Mouse (Mus musculus) kidney, embryonic 16.5 days (tissue): Measurements from ENCODE around the gene Stradb. TPM values are rescaled to one million over a fixed set of nuclear protein-coding genes. Genes with fewer than 3 reads are reported as not detected.

Source experiments
- ATAC-seq: fragments of 200-750 bp; cut with Nextera tagmentation; 2 replicates; pipeline ENCODE4 v1.8.0; 2017; ENCODE audit warnings: moderate TSS enrichment; ENCODE audit not compliant: low FRiP score, low TSS enrichment
- H3K27ac ChIP-seq: fragments of 300-500 bp; sonication (generic); 2 replicates; pipeline ENCODE4 v1.5.1; 2014; ENCODE audit warnings: low read length
- H3K27me3 ChIP-seq: fragments of 300-500 bp; sonication (generic); 2 replicates; pipeline ENCODE4 v1.6.1; 2014; ENCODE audit warnings: low read length, control low read depth, mixed read lengths; ENCODE audit not compliant: insufficient read depth
- H3K36me3 ChIP-seq: fragments of 300-500 bp; sonication (generic); 2 replicates; pipeline ENCODE4 v1.6.1; 2014; ENCODE audit warnings: low read length, control low read depth, mixed read lengths; ENCODE audit not compliant: insufficient read depth
- H3K4me1 ChIP-seq: fragments of 300-500 bp; sonication (generic); 2 replicates; pipeline ENCODE4 v1.6.1; 2014; ENCODE audit warnings: low read length, control low read depth, mixed read lengths; ENCODE audit not compliant: insufficient read depth
- H3K4me2 ChIP-seq: fragments of 300-500 bp; sonication (generic); replicated peaks from 2 replicates; pipeline ENCODE4 v1.6.1; 2014; ENCODE audit warnings: low read depth, low read length
- H3K4me3 ChIP-seq: fragments of 300-500 bp; sonication (generic); 2 replicates; pipeline ENCODE4 v1.5.1; 2014; ENCODE audit warnings: mild to moderate bottlenecking, low read length
- H3K9ac ChIP-seq: fragments of 300-500 bp; sonication (generic); replicated peaks from 2 replicates; pipeline ENCODE4 v1.6.1; 2014; ENCODE audit warnings: low read length
- H3K9me3 ChIP-seq: fragments of 300-500 bp; sonication (generic); 2 replicates; pipeline ENCODE4 v1.6.1; 2016; ENCODE audit warnings: low read length, control low read depth
- WGBS: fragments of 180-500 bp; shearing (Covaris S2); extraction: QIAGEN DNeasy Blood & Tissue Kit; methylation state at CpG from one replicate; pipeline ENCODE4 v1.1.7; 2014; 5-methylcytosine and 5-hydroxymethylcytosine counted together
- polyA plus RNA-seq: library from polyadenylated mRNA; unstranded; fragments of >200 nt; fragmentation: Nextera tagmentation; extraction: Ambion mirVana; gene quantifications from 2 replicates; pipeline ENCODE4 v1.2.1, GENCODE M21; 2015

The Stradb gene
- polyA plus RNA-seq, 1 experiment from 2014 or later: 29.6 TPM

DNA sequence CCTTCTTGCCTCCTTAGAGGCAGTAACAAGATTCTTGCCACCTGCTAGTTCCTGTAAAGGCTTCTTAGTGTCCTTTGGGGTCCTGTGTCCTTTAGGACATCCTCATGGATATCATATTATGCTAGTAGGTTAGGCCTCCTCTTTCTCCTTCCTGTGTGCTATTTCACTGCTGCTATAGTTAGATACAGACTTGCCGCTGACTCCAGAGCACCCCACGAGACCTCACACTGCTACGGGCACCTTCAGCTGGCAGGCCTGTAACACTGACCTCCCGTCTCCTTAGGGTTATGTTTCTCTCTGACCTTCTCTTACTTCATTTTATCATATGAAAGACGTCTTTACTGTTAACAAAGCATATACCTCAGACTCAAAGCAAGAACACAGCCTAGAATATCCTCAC lies 11.3 kb downstream of the Stradb start:
- ATAC-seq: no peak
- no peaks in the 10 kb centered on the region for H3K9me3 ChIP-seq
- 81% methylated on average over 5 of the region's 5 CpGs for WGBS
- H3K4me1 ChIP-seq: no peaks in the 10 kb centered on the region
- H3K9ac ChIP-seq: no peak overlapping the region
- H3K36me3 ChIP-seq: peaks cover 27% of the 10 kb centered on the region
- no peak overlapping the region for H3K4me3 ChIP-seq
- H3K4me2 ChIP-seq: no peak overlapping the region
- no peaks in the 10 kb centered on the region for H3K27me3 ChIP-seq
- no peak overlapping the region for H3K27ac ChIP-seq

DNA sequence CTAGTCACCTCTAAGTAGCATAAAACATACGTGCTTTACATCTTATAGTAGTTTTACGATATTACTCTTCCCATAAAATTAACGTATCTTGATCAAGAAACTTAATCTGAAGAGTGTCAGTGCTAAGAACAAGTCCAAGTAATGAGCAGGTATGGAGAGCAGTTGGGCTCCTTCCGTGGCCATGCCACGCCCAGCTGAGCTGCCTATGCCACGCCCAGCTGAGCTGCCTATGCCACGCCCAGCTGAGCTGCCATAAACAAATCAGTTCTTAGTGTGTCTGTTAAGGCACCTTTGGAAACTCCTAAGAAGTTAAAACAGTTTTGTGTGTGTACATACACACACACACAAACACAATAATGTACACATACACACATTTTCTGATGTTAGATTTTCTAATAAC lies 19.8 kb downstream of the Stradb start:
- Histone ChIP-seq H3K27me3 (no peaks in the 10 kb centered on the region), H3K4me1 (no peaks in the 10 kb centered on the region), H3K27ac (no peak overlapping the region), H3K36me3 (peaks cover 12% of the 10 kb centered on the region; the same call in 1 of the 2 replicates), H3K4me2 (no peak overlapping the region), H3K9me3 (no peaks in the 10 kb centered on the region), H3K9ac (no peak overlapping the region), H3K4me3 (no peak overlapping the region)
- 82% methylated on average over 7 of the region's 7 CpGs for WGBS
- ATAC-seq: no peak

DNA sequence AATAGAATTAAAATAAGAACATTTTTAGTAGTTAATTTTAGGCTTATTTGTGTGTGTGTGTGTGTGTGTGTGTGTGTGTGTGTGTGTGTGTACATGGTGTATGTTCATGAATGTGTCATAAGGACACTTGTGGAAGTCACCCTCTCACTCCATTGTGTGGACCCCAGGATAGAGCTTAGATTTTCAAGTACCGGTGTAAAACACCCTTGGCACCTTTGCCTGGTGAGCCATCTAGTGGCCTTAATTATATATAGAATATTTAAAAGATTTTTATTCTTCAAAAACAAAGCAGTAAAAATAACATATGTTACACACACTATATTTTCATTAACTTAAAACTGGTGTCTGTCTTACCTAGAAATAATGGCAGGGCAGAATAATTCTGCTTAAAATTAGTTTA lies 20.4 kb downstream of the Stradb start:
- Histone ChIP-seq H3K9ac (no peak overlapping the region), H3K27ac (no peak overlapping the region), H3K4me3 (no peak overlapping the region), H3K9me3 (no peaks in the 10 kb centered on the region), H3K4me2 (no peak overlapping the region), H3K27me3 (no peaks in the 10 kb centered on the region), H3K4me1 (no peaks in the 10 kb centered on the region), H3K36me3 (peaks cover 12% of the 10 kb centered on the region; the same call in 1 of the 2 replicates)
- no peak for ATAC-seq
- WGBS: 25% methylated on average over 1 of the region's 1 CpGs

DNA sequence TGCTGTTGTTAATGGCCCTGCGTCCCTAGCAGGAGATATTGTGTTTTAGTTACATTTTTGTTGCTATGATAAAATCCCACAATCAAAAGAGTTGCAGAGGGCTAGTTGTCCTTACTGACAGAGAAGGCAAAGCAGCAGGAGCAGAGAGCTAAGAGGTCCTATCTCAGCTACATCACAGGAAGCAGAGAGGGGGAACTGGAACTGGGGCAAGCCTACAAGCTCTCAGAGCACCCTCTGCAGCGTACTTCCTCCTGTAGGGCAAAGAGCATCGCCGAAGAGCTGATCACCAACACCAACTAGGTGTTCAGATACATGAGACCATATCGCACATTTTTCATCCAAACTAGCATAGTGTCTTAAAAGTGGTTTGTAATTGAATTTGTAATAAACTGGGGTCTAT lies 22.0 kb downstream of the Stradb start:
- H3K36me3 ChIP-seq: peaks cover 12% of the 10 kb centered on the region; the same call in 1 of the 2 replicates
- no peaks in the 10 kb centered on the region for H3K4me1 ChIP-seq
- WGBS: 84% methylated on average over 5 of the region's 5 CpGs
- no peak overlapping the region for H3K9ac ChIP-seq
- H3K27me3 ChIP-seq: no peaks in the 10 kb centered on the region
- ATAC-seq: no peak
- H3K9me3 ChIP-seq: no peaks in the 10 kb centered on the region
- H3K4me2 ChIP-seq: no peak overlapping the region
- H3K27ac ChIP-seq: no peak overlapping the region
- H3K4me3 ChIP-seq: no peak overlapping the region

DNA sequence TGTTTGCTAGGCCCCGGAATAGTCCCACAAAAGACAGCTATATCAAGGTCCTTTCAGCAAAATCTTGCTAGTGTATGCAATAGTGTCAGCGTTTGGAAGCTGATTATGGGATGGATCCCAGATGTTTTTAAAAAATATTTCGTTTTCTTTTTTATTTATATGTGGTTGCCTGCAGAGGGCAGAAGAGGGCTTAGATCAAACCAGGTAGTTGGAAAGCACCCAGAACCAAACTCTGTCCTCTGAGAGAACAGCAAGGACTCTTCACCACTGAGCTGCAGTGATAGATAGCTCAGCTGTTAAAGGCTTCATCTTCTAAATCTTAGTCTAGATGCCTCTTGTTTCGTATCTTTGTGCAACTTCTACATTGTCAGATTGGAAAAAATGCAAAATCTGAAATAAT lies 35.9 kb downstream of the Stradb start:
- Histone ChIP-seq H3K27me3 (no peaks in the 10 kb centered on the region), H3K27ac (no peak overlapping the region), H3K9ac (no peak overlapping the region), H3K9me3 (no peaks in the 10 kb centered on the region), H3K4me1 (no peaks in the 10 kb centered on the region), H3K36me3 (no peaks in the 10 kb centered on the region), H3K4me2 (no peak overlapping the region), H3K4me3 (no peak overlapping the region)
- no peak for ATAC-seq
- WGBS: 39% methylated on average over 4 of the region's 4 CpGs

DNA sequence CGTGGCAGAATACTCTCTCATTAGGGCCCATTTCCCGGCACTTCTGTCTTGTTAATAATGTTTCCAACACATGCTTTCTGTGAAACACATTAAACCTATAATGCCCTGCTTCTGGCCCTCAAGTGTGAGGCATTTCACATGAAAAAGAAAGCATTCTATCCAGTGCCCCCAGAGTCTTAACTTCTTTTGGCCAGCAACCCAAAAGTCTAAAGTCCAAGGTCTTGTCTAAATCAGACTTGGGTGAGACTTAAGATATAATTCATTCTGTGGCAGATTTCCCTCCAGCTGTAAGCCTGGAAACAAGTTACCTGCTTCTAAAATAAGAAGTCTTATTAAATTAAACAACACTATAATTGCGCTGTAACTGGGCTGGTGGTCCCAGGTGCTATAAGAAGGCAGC lies 48.2 kb downstream of the Stradb start:
- Histone ChIP-seq H3K9me3 (no peaks in the 10 kb centered on the region), H3K27me3 (no peaks in the 10 kb centered on the region), H3K27ac (no peak overlapping the region), H3K4me1 (no peaks in the 10 kb centered on the region), H3K36me3 (no peaks in the 10 kb centered on the region), H3K4me3 (no peak overlapping the region), H3K4me2 (no peak overlapping the region), H3K9ac (no peak overlapping the region)
- WGBS: 66% methylated on average over 3 of the region's 3 CpGs
- no peak for ATAC-seq

DNA sequence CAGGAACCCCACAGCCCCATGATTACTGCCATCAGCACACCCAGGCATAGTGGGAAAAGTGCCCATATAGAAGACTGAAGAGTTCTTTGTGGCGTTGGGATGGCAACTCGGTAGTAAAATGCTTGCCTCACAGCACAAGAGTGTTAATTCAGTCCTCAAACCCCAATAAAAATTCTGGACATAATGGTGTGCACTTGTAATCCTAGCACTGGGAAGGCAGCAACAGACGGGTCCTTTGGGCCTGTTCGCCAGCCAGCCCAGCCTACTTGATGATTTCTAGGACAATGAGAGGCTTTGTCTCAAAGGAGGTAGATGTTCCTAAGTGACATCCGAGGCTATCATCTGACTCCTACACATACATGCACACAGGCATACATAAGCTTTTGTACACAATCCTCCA lies 64.4 kb downstream of the Stradb start:
- no peaks in the 10 kb centered on the region for H3K4me1 ChIP-seq
- H3K4me3 ChIP-seq: no peak overlapping the region
- no peaks in the 10 kb centered on the region for H3K36me3 ChIP-seq
- no peak overlapping the region for H3K9ac ChIP-seq
- ATAC-seq: no peak
- H3K4me2 ChIP-seq: no peak overlapping the region
- no peak overlapping the region for H3K27ac ChIP-seq
- 80% methylated on average over 5 of the region's 5 CpGs for WGBS
- no peaks in the 10 kb centered on the region for H3K9me3 ChIP-seq
- H3K27me3 ChIP-seq: no peaks in the 10 kb centered on the region

Other genes starting within 250 kb of the Stradb start
- 42.1 and 44.1 TPM in 2 replicates for gene Casp8, start 178.1 kb upstream of the Stradb start, polyA plus RNA-seq
- gene Trak2, start 92 bp upstream of the Stradb start, polyA plus RNA-seq: 17.3 and 19.4 TPM in 2 replicates
- not detected in 2 replicates for gene C2cd6, start 121.4 kb downstream of the Stradb start, polyA plus RNA-seq
- gene Tmem237, start 146.9 kb downstream of the Stradb start, polyA plus RNA-seq: 42.0 and 42.6 TPM in 2 replicates
- 0.48 and 0.65 TPM in 2 replicates for gene Mpp4, start 189.9 kb downstream of the Stradb start, polyA plus RNA-seq